Mouse (Mus musculus) liver, adult 2 months (tissue): ENCODE measurements around the gene Tubb4a. TPM values are rescaled to one million over a fixed set of nuclear protein-coding genes. Genes with fewer than 3 reads are reported as not detected.

Experiments
- DNase-seq: peaks from one replicate; pipeline ENCODE4 v3.0.0-alpha.2; 2011; ENCODE audit warnings: low read depth, low spot score; ENCODE audit errors: extremely low read depth
- H3K27ac ChIP-seq: fragments of 200-500 bp; replicated peaks from 2 replicates; pipeline ENCODE4 v1.5.1; 2012; ENCODE audit warnings: low read depth, mild to moderate bottlenecking, control low read depth, inconsistent platforms, low read length; ENCODE audit not compliant: insufficient read depth
- H3K27me3 ChIP-seq: fragments of 200-500 bp; 2 replicates; pipeline ENCODE4 v1.6.1; 2012; ENCODE audit warnings: mild to moderate bottlenecking, moderate library complexity, low read length, inconsistent platforms; ENCODE audit not compliant: control insufficient read depth, insufficient read depth
- H3K36me3 ChIP-seq: fragments of 200-500 bp; 2 replicates; pipeline ENCODE4 v1.6.1; 2012; ENCODE audit warnings: low read length, inconsistent platforms; ENCODE audit not compliant: control insufficient read depth, insufficient read depth
- H3K4me1 ChIP-seq: fragments of 200-500 bp; 2 replicates; pipeline ENCODE4 v1.6.1; 2011; ENCODE audit warnings: low read length; ENCODE audit not compliant: control insufficient read depth, insufficient read depth
- H3K4me3 ChIP-seq: fragments of 200-500 bp; 2 replicates; pipeline ENCODE4 v1.5.1; 2011; ENCODE audit warnings: low read depth, mild to moderate bottlenecking, control low read depth, low read length, moderate library complexity; ENCODE audit not compliant: insufficient read depth
- H3K79me2 ChIP-seq: fragments of 200-500 bp; 2 replicates; pipeline ENCODE4 v1.6.1; 2012; ENCODE audit warnings: inconsistent platforms, mild to moderate bottlenecking, low read length, moderate library complexity; ENCODE audit not compliant: control insufficient read depth, insufficient read depth
- H3K9ac ChIP-seq: fragments of 200-500 bp; 2 replicates; pipeline ENCODE4 v1.6.1; 2012; ENCODE audit warnings: low read depth, mild to moderate bottlenecking, control low read depth, inconsistent platforms, low read length
- CTCF ChIP-seq: fragments of 200-500 bp; IDR thresholded peaks from 2 replicates; pipeline ENCODE4 v1.5.1; 2011; ENCODE audit warnings: low read depth, low read length, control low read depth
- POLR2A ChIP-seq: fragments of 200-500 bp; IDR thresholded peaks from 2 replicates; pipeline ENCODE4 v1.6.1; 2011; ENCODE audit warnings: low read length, control low read depth; ENCODE audit not compliant: insufficient read depth; ENCODE audit errors: extremely low read depth
- WGBS: fragments of 180-500 bp; shearing (Covaris S2); methylation state at CpG from one replicate; pipeline ENCODE4 v1.1.7; 2018; 5-methylcytosine and 5-hydroxymethylcytosine counted together
- polyA plus RNA-seq: library from polyadenylated mRNA; depleted of rRNA; stranded (reverse); fragments of >200 nt; gene quantifications from 2 replicates; pipeline ENCODE4 v1.2.3, GENCODE M21; 2012
- total RNA-seq: library from RNA; depleted of rRNA; stranded (reverse); fragments of >200 nt; gene quantifications from 2 replicates; pipeline ENCODE4 v1.2.3, GENCODE M21; 2014

Gene Tubb4a
- total and polyA plus RNA-seq, 2 experiments, result 0.18 to 0.24 TPM

DNA sequence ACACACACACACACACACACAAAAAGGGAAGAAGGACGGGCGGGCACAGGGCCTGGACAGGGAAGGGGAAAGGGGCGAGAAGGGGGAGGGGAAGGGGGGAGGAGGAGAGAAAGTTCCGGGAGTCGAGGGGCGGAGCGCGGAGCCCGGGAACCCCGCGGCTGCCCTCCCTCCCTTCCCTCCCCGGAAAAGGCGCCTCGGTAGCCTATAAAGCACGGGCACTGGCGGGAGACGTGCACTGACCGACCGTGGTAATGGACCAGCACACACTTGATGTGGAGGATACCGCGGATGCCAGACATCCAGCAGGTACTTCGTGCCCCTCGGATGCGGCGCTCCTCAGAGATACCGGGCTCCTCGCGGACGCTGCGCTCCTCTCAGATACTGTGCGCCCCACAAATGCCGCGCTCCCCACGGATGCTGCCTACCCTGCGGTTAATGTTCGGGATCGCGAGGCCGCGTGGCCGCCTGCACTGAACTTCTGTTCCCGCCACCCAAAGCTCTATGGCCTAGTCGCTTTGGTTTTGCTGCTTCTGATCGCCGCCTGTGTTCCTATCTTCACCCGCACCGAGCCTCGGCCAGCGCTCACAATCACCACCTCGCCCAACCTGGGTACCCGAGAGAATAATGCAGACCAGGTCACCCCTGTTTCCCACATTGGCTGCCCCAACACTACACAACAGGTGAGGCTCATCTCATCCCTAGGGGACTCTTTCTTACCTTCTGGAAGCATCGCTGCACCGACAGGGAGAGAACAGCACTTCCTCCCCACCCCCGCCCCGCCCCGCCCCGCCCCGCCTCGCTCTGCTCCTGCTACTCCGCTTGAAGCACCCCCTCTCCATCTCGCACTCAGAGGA lies 17.8 kb upstream of the Tubb4a start, which contains the start of gene Tnfsf9:
Gene Tnfsf9, plus strand, starts transcription at position 145 of the 854 bp plus-strand sequence.
- 3% methylated on average over 57 of the region's 61 CpGs for WGBS
- Histone ChIP-seq H3K4me3 (peak within 1 kb of the TSS; percentile 67), H3K27ac (no peak within 1 kb of the TSS), H3K79me2 (no peaks in the 10 kb centered on the region), H3K9ac (peak within 1 kb of the TSS; percentile 66), H3K27me3 (0 out of 2 replicates have a peak, but pooled peaks cover 3% of the 10 kb centered on the region), H3K36me3 (no peaks in the 10 kb centered on the region), H3K4me1 (no peaks in the 10 kb centered on the region)
- no peak for DNase-seq
- TF ChIP-seq POLR2A (no peak), CTCF (no peak)

DNA sequence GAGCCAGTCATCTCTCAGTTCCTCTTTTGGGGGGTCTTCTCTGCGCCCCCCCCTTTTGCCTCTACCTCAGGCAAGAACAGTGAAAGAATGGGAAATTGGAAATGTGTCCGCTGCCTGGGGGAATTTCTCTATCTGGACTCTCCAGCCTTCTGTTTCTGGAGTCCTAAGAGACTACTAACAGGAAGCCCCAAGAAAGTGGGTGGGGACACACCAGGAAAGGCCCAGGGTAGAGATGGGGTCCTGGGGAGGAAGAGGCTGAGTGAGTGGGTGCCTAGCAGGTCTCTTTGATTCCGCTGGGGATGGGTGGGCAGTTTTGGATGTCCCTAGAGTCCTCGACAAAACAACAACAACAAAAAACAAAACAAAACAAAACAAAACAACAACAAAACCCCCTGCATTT lies 16.9 kb upstream of the Tubb4a start:
- Histone ChIP-seq H3K9ac (no peak overlapping the region), H3K27me3 (0 out of 2 replicates have a peak, but pooled peaks cover 4% of the 10 kb centered on the region), H3K4me3 (no peak overlapping the region), H3K36me3 (no peaks in the 10 kb centered on the region), H3K4me1 (no peaks in the 10 kb centered on the region), H3K79me2 (no peaks in the 10 kb centered on the region), H3K27ac (no peak overlapping the region)
- TF ChIP-seq CTCF (no peak), POLR2A (no peak)
- no peak for DNase-seq
- 55% methylated on average over 4 of the region's 4 CpGs for WGBS

DNA sequence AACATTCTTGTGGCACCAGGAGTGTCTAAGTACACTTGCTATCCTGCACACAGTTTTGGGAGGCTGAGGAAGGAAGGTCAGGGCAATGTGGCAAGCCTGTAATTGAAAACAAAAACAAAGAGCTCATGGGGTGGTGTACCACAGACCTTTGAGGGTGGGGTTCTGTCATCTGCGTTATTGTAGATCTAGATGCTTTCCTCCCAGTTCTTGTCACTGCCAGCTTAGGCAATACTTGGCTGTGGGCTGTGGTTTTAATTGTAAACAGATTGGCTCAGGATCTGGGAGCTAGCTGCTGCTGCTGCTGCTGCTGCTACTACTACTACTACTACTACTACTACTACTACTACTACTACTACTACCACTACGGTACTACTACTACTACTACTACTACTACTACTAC lies 14.7 kb upstream of the Tubb4a start:
- no peak overlapping the region for H3K4me3 ChIP-seq
- DNase-seq, result no peak
- H3K27me3 ChIP-seq, result peaks cover 6% of the 10 kb centered on the region; the same call in 1 of the 2 replicates
- TF ChIP-seq CTCF, result no peak
- TF ChIP-seq POLR2A, result no peak
- H3K4me1 ChIP-seq, result no peaks in the 10 kb centered on the region
- 76% methylated on average over 2 of the region's 2 CpGs for WGBS
- no peak overlapping the region for H3K9ac ChIP-seq
- H3K36me3 ChIP-seq, result no peaks in the 10 kb centered on the region
- H3K27ac ChIP-seq, result no peak overlapping the region
- H3K79me2 ChIP-seq, result no peaks in the 10 kb centered on the region

- Histone ChIP-seq H3K79me2 (no peaks in the 10 kb centered on the region), H3K9ac (no peak overlapping the region), H3K4me1 (no peaks in the 10 kb centered on the region), H3K27me3 (peaks cover 3% of the 10 kb centered on the region; the same call in 1 of the 2 replicates), H3K36me3 (no peaks in the 10 kb centered on the region), H3K27ac (no peak overlapping the region), H3K4me3 (no peak overlapping the region)
- DNase-seq, result no peak
- 14% methylated on average over 10 of the region's 10 CpGs for WGBS
- no peak for TF ChIP-seq CTCF
- no peak for TF ChIP-seq POLR2A
These were observed 12.2 kb upstream of the Tubb4a start for GRCm38 (mm10) chr17:57099629-57100325.

GRCm38 (mm10) chr17:57098321-57098720 lies 10.7 kb upstream of the Tubb4a start:
- H3K4me1 ChIP-seq, result no peaks in the 10 kb centered on the region
- no peak overlapping the region for H3K27ac ChIP-seq
- H3K36me3 ChIP-seq, result no peaks in the 10 kb centered on the region
- H3K9ac ChIP-seq, result no peak overlapping the region
- DNase-seq, result no peak
- WGBS, result 63% methylated on average over 5 of the region's 5 CpGs
- H3K4me3 ChIP-seq, result no peak overlapping the region
- no peaks in the 10 kb centered on the region for H3K79me2 ChIP-seq
- TF ChIP-seq POLR2A (no peak), CTCF (no peak)
- peaks cover 3% of the 10 kb centered on the region; the same call in 1 of the 2 replicates for H3K27me3 ChIP-seq
